Mouse (Mus musculus) spleen, adult 2 months (tissue): ENCODE results near the gene Ube2l3. TPM values are rescaled to one million over a fixed set of nuclear protein-coding genes. Genes with fewer than 3 reads are reported as not detected.

Experiments used
- DNase-seq, 2 experiments: peaks; one replicate each; pipeline versions ENCODE4 v3.0.0 to v3.0.0-alpha.2; 2012 to 2021; ENCODE audit warnings: low spot score in 2 of 2, low read depth in 1 of 2
- H3K27ac ChIP-seq: fragments of 200-500 bp; 2 replicates; pipeline ENCODE4 v1.5.1; 2012; ENCODE audit warnings: low read length, inconsistent platforms; ENCODE audit not compliant: insufficient read depth
- H3K27me3 ChIP-seq: fragments of 200-500 bp; 2 replicates; pipeline ENCODE4 v1.6.1; 2012; ENCODE audit warnings: mild to moderate bottlenecking, moderate library complexity, low read length, inconsistent platforms; ENCODE audit not compliant: control insufficient read depth, insufficient read depth
- H3K36me3 ChIP-seq: fragments of 200-500 bp; 2 replicates; pipeline ENCODE4 v1.6.1; 2012; ENCODE audit warnings: mild to moderate bottlenecking, low read length, inconsistent platforms; ENCODE audit not compliant: control insufficient read depth, insufficient read depth
- H3K4me1 ChIP-seq: fragments of 200-500 bp; 2 replicates; pipeline ENCODE4 v1.6.1; 2011; ENCODE audit warnings: inconsistent platforms; ENCODE audit not compliant: control insufficient read depth, insufficient read depth, insufficient read length
- H3K4me3 ChIP-seq: fragments of 200-500 bp; 2 replicates; pipeline ENCODE4 v1.5.1; 2011; ENCODE audit warnings: mild to moderate bottlenecking, inconsistent platforms; ENCODE audit not compliant: insufficient read depth, insufficient read length; ENCODE audit errors: extremely low read depth
- CTCF ChIP-seq: fragments of 200-500 bp; IDR thresholded peaks from 2 replicates; pipeline ENCODE4 v1.5.1; 2011; ENCODE audit warnings: mild to moderate bottlenecking, inconsistent platforms; ENCODE audit not compliant: insufficient read depth, insufficient read length, insufficient replicate concordance; ENCODE audit errors: extremely low read depth
- POLR2A ChIP-seq: fragments of 200-500 bp; IDR thresholded peaks from 2 replicates; pipeline ENCODE4 v1.6.1; 2011; ENCODE audit warnings: low read depth, low read length, inconsistent platforms
- WGBS: fragments of 180-500 bp; shearing (Covaris S2); methylation state at CpG from one replicate; pipeline ENCODE4 v1.1.7; 2018; 5-methylcytosine and 5-hydroxymethylcytosine counted together
- polyA plus RNA-seq: library from polyadenylated mRNA; depleted of rRNA; stranded (reverse); fragments of >200 nt; gene quantifications from 2 replicates; pipeline ENCODE4 v1.2.3, GENCODE M21; 2012

Ube2l3 gene
- polyA plus RNA-seq, 1 experiment: 28.3 TPM

DNA sequence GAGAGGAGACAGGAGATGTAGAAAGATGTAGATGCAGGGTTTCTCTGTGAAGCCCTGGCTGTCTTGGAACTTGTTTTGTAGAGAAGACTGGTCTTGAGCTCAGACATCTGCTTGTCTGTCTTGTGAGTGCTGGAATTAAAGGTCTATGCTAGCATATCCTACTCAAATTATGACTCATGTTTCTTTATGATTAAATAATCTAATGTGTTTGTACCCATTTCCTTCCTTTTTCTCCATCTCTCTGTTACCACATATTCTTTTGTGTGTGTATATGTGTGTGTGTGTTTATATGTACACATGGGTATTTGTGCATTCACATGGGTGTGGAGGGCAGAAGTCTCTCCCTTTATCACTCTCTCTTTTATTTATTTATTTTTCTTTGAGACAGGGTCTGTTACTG, 24.0 kb upstream of the Ube2l3 start:
- no peak for DNase-seq
- H3K27me3 ChIP-seq: no peaks in the 10 kb centered on the region
- no peak overlapping the region for H3K4me3 ChIP-seq
- no peak overlapping the region for H3K27ac ChIP-seq
- TF ChIP-seq CTCF: no peak
- no peak for TF ChIP-seq POLR2A
- no peaks in the 10 kb centered on the region for H3K4me1 ChIP-seq
- no peaks in the 10 kb centered on the region for H3K36me3 ChIP-seq

GRCm38 (mm10) chr16:17225584-17225983, 23.1 kb upstream of the Ube2l3 start:
- TF ChIP-seq POLR2A: no peak
- TF ChIP-seq CTCF: no peak

DNA sequence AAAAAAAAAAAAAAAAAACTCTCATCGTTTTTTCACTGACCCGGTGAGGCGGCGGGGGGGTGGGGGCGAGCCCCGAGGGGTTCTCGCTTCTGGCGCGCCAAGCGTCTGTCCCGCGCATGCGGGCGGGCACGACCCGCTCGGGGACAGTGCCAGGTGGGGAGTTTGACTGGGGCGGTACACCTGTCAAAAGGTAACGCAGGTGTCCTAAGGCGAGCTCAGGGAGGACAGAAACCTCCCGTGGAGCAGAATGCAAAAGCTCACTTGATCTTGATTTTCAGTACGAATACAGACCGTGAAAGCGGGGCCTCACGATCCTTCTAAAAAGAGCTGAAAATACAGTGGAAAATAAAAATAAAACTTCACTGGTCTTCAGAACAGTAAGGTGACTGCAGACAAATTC, 19.7 kb upstream of the Ube2l3 start:
- TF ChIP-seq POLR2A (no peak), CTCF (no peak)
- Histone ChIP-seq H3K27me3 (no peaks in the 10 kb centered on the region), H3K4me1 (no peaks in the 10 kb centered on the region), H3K4me3 (no peak overlapping the region), H3K27ac (no peak overlapping the region), H3K36me3 (no peaks in the 10 kb centered on the region)
- 40% methylated on average over 25 of the region's 25 CpGs for WGBS
- DNase-seq: peak; percentile 55 to 92

More at GRCm38 (mm10) chr16:17225584-17225983, 23.1 kb upstream of the Ube2l3 start:
- DNase-seq: no peak
- 89% methylated on average over 5 of the region's 5 CpGs for WGBS
- no peaks in the 10 kb centered on the region for H3K4me1 ChIP-seq
- no peaks in the 10 kb centered on the region for H3K27me3 ChIP-seq
- H3K4me3 ChIP-seq: no peak overlapping the region; the same call in 1 of the 2 replicates
- H3K36me3 ChIP-seq: no peaks in the 10 kb centered on the region
- H3K27ac ChIP-seq: no peak overlapping the region

GRCm38 (mm10) chr16:17220127-17220733, 17.8 kb upstream of the Ube2l3 start:
- Histone ChIP-seq H3K36me3 (no peaks in the 10 kb centered on the region), H3K4me3 (no peak overlapping the region), H3K27me3 (no peaks in the 10 kb centered on the region), H3K27ac (no peak overlapping the region), H3K4me1 (no peaks in the 10 kb centered on the region)
- TF ChIP-seq CTCF: no peak
- TF ChIP-seq POLR2A: no peak
- DNase-seq: no peak
- 72% methylated on average over 7 of the region's 7 CpGs for WGBS

- 65% methylated on average over 8 of the region's 8 CpGs for WGBS
- DNase-seq: no peak
- TF ChIP-seq CTCF: no peak
- TF ChIP-seq POLR2A: no peak
- Histone ChIP-seq H3K27ac (no peak overlapping the region), H3K36me3 (no peaks in the 10 kb centered on the region), H3K27me3 (no peaks in the 10 kb centered on the region), H3K4me3 (no peak overlapping the region), H3K4me1 (no peaks in the 10 kb centered on the region)
These were observed 14.6 kb upstream of the Ube2l3 start for GRCm38 (mm10) chr16:17216934-17217633.

DNA sequence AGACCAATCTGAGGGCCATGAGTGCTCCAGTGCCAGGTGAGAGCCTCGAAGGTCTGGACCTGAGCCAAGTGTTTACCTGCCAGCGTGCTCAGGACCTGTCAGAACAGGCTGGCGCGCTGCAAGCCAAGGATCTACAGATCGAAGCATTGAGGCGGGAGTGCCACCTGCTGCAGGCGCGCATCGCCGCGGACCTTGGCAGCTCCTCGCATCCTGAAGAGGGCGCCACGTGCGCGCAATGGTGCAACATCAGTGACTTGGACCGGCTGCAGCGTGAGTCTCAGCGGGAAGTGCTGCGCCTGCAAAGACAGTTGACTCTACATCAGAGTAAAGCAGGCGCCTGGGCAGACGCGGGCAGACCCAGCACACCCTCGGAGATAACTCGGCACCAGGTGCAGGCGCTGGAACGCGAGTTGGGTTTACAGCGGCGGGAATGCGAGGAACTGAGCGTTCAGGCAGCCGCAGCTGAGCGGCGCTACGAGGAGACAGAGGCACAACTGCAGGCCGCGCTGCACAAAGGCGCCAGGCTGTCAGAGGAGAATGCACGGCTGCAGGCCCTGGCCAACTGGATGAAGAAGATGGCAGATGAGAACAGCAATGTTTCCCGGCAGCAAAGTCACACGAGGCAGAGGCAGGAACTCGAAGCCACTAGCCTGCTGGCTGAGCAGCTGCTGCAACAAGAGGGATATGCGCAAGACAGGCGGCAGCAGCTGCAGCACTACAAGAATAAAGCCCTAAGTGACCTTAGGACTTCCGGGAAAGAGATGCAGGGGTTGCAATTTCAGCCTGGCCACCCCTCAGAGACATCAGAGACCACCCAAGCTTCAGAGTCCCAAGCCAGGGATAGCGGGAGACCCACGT, 7.8 kb upstream of the Ube2l3 start:
- Histone ChIP-seq H3K27ac (no peak overlapping the region), H3K4me1 (peaks cover 9% of the 10 kb centered on the region; the same call in 1 of the 2 replicates), H3K36me3 (no peaks in the 10 kb centered on the region), H3K4me3 (peak overlapping the region; percentile 81), H3K27me3 (0 out of 2 replicates have a peak, but pooled peaks cover 3% of the 10 kb centered on the region)
- DNase-seq: peak; percentile 75 to 92
- 10% methylated on average over 48 of the region's 48 CpGs for whole genome bisulfite sequencing
- TF ChIP-seq POLR2A (no peak), CTCF (peak; percentile 93)
